Mouse (Mus musculus) erythroblast, embryonic 14.5 days (primary cell): Measurements from ENCODE around the gene Manbal.

Experiments
- GATA1 ChIP-seq: IDR thresholded peaks from 2 replicates; pipeline ENCODE4 v1.6.1; 2012; ENCODE audit warnings: low read length, inconsistent platforms, mixed read lengths
- TAL1 ChIP-seq: IDR thresholded peaks from 3 replicates; pipeline ENCODE4 v1.6.1; 2012; ENCODE audit warnings: low read length, inconsistent platforms, mixed read lengths

GRCm38 (mm10) chr2:157384836-157385235 lies 17.4 kb downstream of the Manbal start:
- no peak for TF ChIP-seq TAL1
- TF ChIP-seq GATA1: no peak
